Mouse (Mus musculus) left cerebral cortex, postnatal 36 days (tissue): ENCODE measurements around the gene Vegfc. TPM values are rescaled to one million over a fixed set of nuclear protein-coding genes. Genes with fewer than 3 reads are reported as not detected.

Experiments
- DNase-seq, 2 experiments: peaks; one replicate each; pipeline ENCODE4 v3.0.0; 2021 to 2022; ENCODE audit warnings: low spot score in 2 of 2, mixed read lengths in 1 of 2
- intact Hi-C: fragments of 180-260 bp; cut with DNase I; formaldehyde crosslinking; loops from one replicate; pipeline ENCODE4 v1.15.1; 2025
- total RNA-seq, 2 experiments: library from RNA; stranded (reverse); gene quantifications; 2 replicates each; pipeline ENCODE4 v1.2.3; 2021

Gene Vegfc
- total RNA-seq, 2 experiments from 2014 or later, result 3.8 to 4.0 TPM

GRCm38 (mm10) chr8:54153240-54153639 is 75.8 kb downstream of the Vegfc start:
- intact Hi-C loops, result no loop called here
- DNase-seq, result no peak

- DNase-seq, result no peak
- intact Hi-C loops, result no loop called here
Observed at GRCm38 (mm10) chr8:54163505-54163904, 86.1 kb downstream of the Vegfc start.

GRCm38 (mm10) chr8:54185336-54185735 is 107.9 kb downstream of the Vegfc start:
- intact Hi-C loops, result no loop called here
- DNase-seq, result no peak

GRCm38 (mm10) chr8:54185927-54186326 is 108.5 kb downstream of the Vegfc start:
- no peak for DNase-seq
- intact Hi-C loops, result no loop called here

GRCm38 (mm10) chr8:54216250-54216649 is 138.8 kb downstream of the Vegfc start:
- DNase-seq, result no peak
- intact Hi-C loops, result no loop called here

GRCm38 (mm10) chr8:54228801-54229204 is 151.4 kb downstream of the Vegfc start:
- intact Hi-C loops, result no loop called here
- peak; percentile 11 to 25 for DNase-seq

- intact Hi-C loops, result no loop called here
- no peak for DNase-seq
Observed at GRCm38 (mm10) chr8:54230638-54231037, 153.2 kb downstream of the Vegfc start.

- intact Hi-C loops, result no loop called here
- no peak for DNase-seq
Observed at GRCm38 (mm10) chr8:54233316-54233715, 155.9 kb downstream of the Vegfc start.
